Mouse (Mus musculus): ENCODE measurements around the gene Mterf1a. TPM values are rescaled to one million over a fixed set of nuclear protein-coding genes. Genes with fewer than 3 reads are reported as not detected.
"Not testable (repeated sequence)": the region's sequence is repeated elsewhere in the genome, so short reads cannot be mapped to it uniquely, and the experiment has no call there.

The Mterf1a gene
- total RNA-seq (2012; rRNA removed) = 11.0 and 11.7 TPM in 2 replicates
- total RNA-seq (2014; rRNA removed) = 18.1 and 21.4 TPM in 2 replicates
- 7.8 and 11.6 TPM in 2 replicates for polyA plus RNA-seq (2012; ENCODE audit: insufficient read length, low read depth)

- dilution Hi-C loops (cut with MboI; ENCODE audit: extremely low pct_ligation_motif_present, extremely low pct_unique_long_range_greater_than_20kb, low sequenced_read_pairs); H3K27ac ChIP-seq (ENCODE audit: insufficient read depth, low read depth); H3K79me2 ChIP-seq (replicated peaks; ENCODE audit: control insufficient read depth, extremely low read depth, insufficient read depth, poor library complexity, severe bottlenecking); H3K36me3 ChIP-seq (replicated peaks in 1 of 2; ENCODE audit: control insufficient read depth in 1 of 2, insufficient read depth in 1 of 2, low read length in 1 of 2); H3K9me3 ChIP-seq (replicated peaks; ENCODE audit: low read length); H3K27me3 ChIP-seq (replicated peaks): not testable (repeated sequence)
- Histone ChIP-seq H3K4me1 (ENCODE audit: control insufficient read depth in 1 of 2, insufficient read depth in 2 of 2) (peaks cover 0 to 12% of the 10 kb centered on the region in 2 experiments; a peak in 2 of 4 replicates), H3K9ac (ENCODE audit: insufficient read depth, low read depth) (peak within 1 kb of the TSS; percentile 88), H3K4me2 (ENCODE audit: insufficient read depth, low read depth, poor library complexity, severe bottlenecking) (peak within 1 kb of the TSS; percentile 82), H3K4me3 (replicated peaks in 1 of 3; ENCODE audit: low read depth in 2 of 3, low read length in 2 of 3, poor library complexity in 1 of 3) (peak within 1 kb of the TSS; percentile 61 to 76 (median 68))
- TF ChIP-seq CTCF (conservative IDR thresholded peaks at IDR 0.05 in 1 of 2, IDR thresholded peaks at IDR 0.05 in 1 of 2; ENCODE audit: low read depth in 2 of 2, low read length in 2 of 2) = peak in 1 of 2 experiments; percentile 35; a peak in 1 of 4 replicates
- in situ Hi-C loops (cut with MboI; ENCODE audit: low pct_ligation_motif_present, low pct_unique_long_range_greater_than_20kb, low sequenced_read_pairs) = loop anchor here (25.0 kb wide), 1 partner anchor 294 kb away; the partner anchor contains the start of gene Mterf1b
- DNase-seq (ENCODE audit: extremely low read depth) = peak; percentile 16
These were observed at the start of gene Mterf1a for GRCm38 (mm10) chr5:3893459-3894293. Gene Mterf1a, minus strand, starts transcription at chr5:3893933.

- H3K4me3 ChIP-seq (replicated peaks in 1 of 3; ENCODE audit: low read depth in 2 of 3, low read length in 2 of 3, poor library complexity in 1 of 3); DNase-seq (ENCODE audit: extremely low read depth); H3K27ac ChIP-seq (ENCODE audit: insufficient read depth, low read depth); H3K27me3 ChIP-seq (replicated peaks); H3K9ac ChIP-seq (ENCODE audit: insufficient read depth, low read depth); H3K9me3 ChIP-seq (replicated peaks; ENCODE audit: low read length); H3K79me2 ChIP-seq (replicated peaks; ENCODE audit: control insufficient read depth, extremely low read depth, insufficient read depth, poor library complexity, severe bottlenecking); in situ Hi-C loops (cut with MboI; ENCODE audit: low pct_ligation_motif_present, low pct_unique_long_range_greater_than_20kb, low sequenced_read_pairs); H3K4me2 ChIP-seq (ENCODE audit: insufficient read depth, low read depth, poor library complexity, severe bottlenecking); H3K4me1 ChIP-seq (ENCODE audit: control insufficient read depth in 1 of 2, insufficient read depth in 2 of 2); dilution Hi-C loops (cut with MboI; ENCODE audit: extremely low pct_ligation_motif_present, extremely low pct_unique_long_range_greater_than_20kb, low sequenced_read_pairs): not testable (repeated sequence)
- H3K36me3 ChIP-seq (replicated peaks in 1 of 2; ENCODE audit: control insufficient read depth in 1 of 2, insufficient read depth in 1 of 2, low read length in 1 of 2) = peaks cover 0 to 12% of the 10 kb centered on the region in 2 experiments
These were observed 49.4 kb upstream of the Mterf1a start for GRCm38 (mm10) chr5:3943169-3943568.

- Histone ChIP-seq H3K79me2 (replicated peaks; ENCODE audit: control insufficient read depth, extremely low read depth, insufficient read depth, poor library complexity, severe bottlenecking) (no peaks in the 10 kb centered on the region; the same call in 1 of the 2 replicates), H3K27me3 (replicated peaks) (no peaks in the 10 kb centered on the region), H3K27ac (ENCODE audit: insufficient read depth, low read depth) (no peak overlapping the region), H3K36me3 (replicated peaks in 1 of 2; ENCODE audit: control insufficient read depth in 1 of 2, insufficient read depth in 1 of 2, low read length in 1 of 2) (peaks cover 0 to 12% of the 10 kb centered on the region in 2 experiments), H3K9ac (ENCODE audit: insufficient read depth, low read depth) (no peak overlapping the region), H3K4me3 (replicated peaks in 1 of 3; ENCODE audit: low read depth in 2 of 3, low read length in 2 of 3, poor library complexity in 1 of 3) (no peak overlapping the region), H3K9me3 (replicated peaks; ENCODE audit: low read length) (no peaks in the 10 kb centered on the region), H3K4me1 (ENCODE audit: control insufficient read depth in 1 of 2, insufficient read depth in 2 of 2) (no peaks in the 10 kb centered on the region; a peak in 1 of 4 replicates), H3K4me2 (ENCODE audit: insufficient read depth, low read depth, poor library complexity, severe bottlenecking) (no peak overlapping the region)
- dilution Hi-C loops (cut with MboI; ENCODE audit: extremely low pct_ligation_motif_present, extremely low pct_unique_long_range_greater_than_20kb, low sequenced_read_pairs) (no loop called here), in situ Hi-C loops (cut with MboI; ENCODE audit: low pct_ligation_motif_present, low pct_unique_long_range_greater_than_20kb, low sequenced_read_pairs) (no loop called here)
- no peak for DNase-seq (ENCODE audit: extremely low read depth)
- TF ChIP-seq USF2 (conservative IDR thresholded peaks at IDR 0.05; ENCODE audit: low read depth, low read length) = no peak
- TF ChIP-seq UBTF (IDR thresholded peaks at IDR 0.05; ENCODE audit: low read depth, low read length) = no peak
- TF ChIP-seq MAX (IDR thresholded peaks at IDR 0.05; ENCODE audit: low read length) = no peak
- no peak for TF ChIP-seq TBP (conservative IDR thresholded peaks at IDR 0.05; ENCODE audit: low read depth, low read length)
- no peak for TF ChIP-seq CTCF (conservative IDR thresholded peaks at IDR 0.05 in 1 of 2, IDR thresholded peaks at IDR 0.05 in 1 of 2; ENCODE audit: low read depth in 2 of 2, low read length in 2 of 2)
- no peak for TF ChIP-seq BHLHE40 (IDR thresholded peaks at IDR 0.05; ENCODE audit: low read depth, low read length)
- no peak for TF ChIP-seq ETS1 (conservative IDR thresholded peaks at IDR 0.05; ENCODE audit: low read depth, low read length)
- no peak for TF ChIP-seq NRF1 (IDR thresholded peaks at IDR 0.05; ENCODE audit: low read depth, low read length)
- TF ChIP-seq RCOR1 (conservative IDR thresholded peaks at IDR 0.05; ENCODE audit: low read depth, low read length) = no peak
- no peak for TF ChIP-seq PAX5 (IDR thresholded peaks at IDR 0.05; ENCODE audit: low read length)
- no peak for TF ChIP-seq GABPA (IDR thresholded peaks at IDR 0.05; ENCODE audit: insufficient replicate concordance, low read depth, low read length)
- no peak for TF ChIP-seq RAD21 (IDR thresholded peaks at IDR 0.05; ENCODE audit: low read depth, low read length)
- TF ChIP-seq TCF12 (IDR thresholded peaks at IDR 0.05; ENCODE audit: low read depth, low read length) = no peak
- TF ChIP-seq JUN (IDR thresholded peaks at IDR 0.05; ENCODE audit: insufficient read depth, low read depth, low read length) = no peak
- TF ChIP-seq MEF2A (IDR thresholded peaks at IDR 0.05; ENCODE audit: borderline replicate concordance, low read depth, low read length) = no peak
These were observed 47.5 kb upstream of the Mterf1a start for GRCm38 (mm10) chr5:3941240-3941639.

Measured in CH12.LX (cell line).